Mouse (Mus musculus) liver, embryonic 11.5 days (tissue): ENCODE data around the gene Fbxo9. TPM values are rescaled to one million over a fixed set of nuclear protein-coding genes. Genes with fewer than 3 reads are reported as not detected.

Source experiments
- polyA plus RNA-seq: library from polyadenylated mRNA; unstranded; fragments of >200 nt; fragmentation: Nextera tagmentation; extraction: Ambion mirVana; gene quantifications from 2 replicates; pipeline ENCODE4 v1.2.1, GENCODE M21; 2014

Gene Fbxo9
- polyA plus RNA-seq, 1 experiment from 2014 or later: 56.6 TPM

Other genes starting within 250 kb of the Fbxo9 start
- 54.1 and 56.0 TPM in 2 replicates for gene Elovl5, start 191.7 kb downstream of the Fbxo9 start, polyA plus RNA-seq
- gene Gcm1, start 57.1 kb downstream of the Fbxo9 start, polyA plus RNA-seq: not detected in 2 replicates
- 15.9 and 16.7 TPM in 2 replicates for gene Ick, start 127 bp upstream of the Fbxo9 start, polyA plus RNA-seq
- gene Gsta4, start 73.7 kb upstream of the Fbxo9 start, polyA plus RNA-seq: 33.3 and 40.6 TPM in 2 replicates
- gene Gsta1, start 121.6 kb upstream of the Fbxo9 start, polyA plus RNA-seq: not detected in 2 replicates
- gene Gm3776, start 148.1 kb upstream of the Fbxo9 start, polyA plus RNA-seq: not detected in 2 replicates
- gene Gm10639, start 180.9 kb upstream of the Fbxo9 start, polyA plus RNA-seq: not detected in 2 replicates
- gene Omt2a, start 205.7 kb upstream of the Fbxo9 start, polyA plus RNA-seq: not detected in 2 replicates
- not detected in 2 replicates for gene Omt2b, start 218.5 kb upstream of the Fbxo9 start, polyA plus RNA-seq
- gene Gsta2, start 246.7 kb upstream of the Fbxo9 start, polyA plus RNA-seq: not detected in 2 replicates